ENCODE assay signal across 8 mouse cellular contexts in the genomic region with DNA sequence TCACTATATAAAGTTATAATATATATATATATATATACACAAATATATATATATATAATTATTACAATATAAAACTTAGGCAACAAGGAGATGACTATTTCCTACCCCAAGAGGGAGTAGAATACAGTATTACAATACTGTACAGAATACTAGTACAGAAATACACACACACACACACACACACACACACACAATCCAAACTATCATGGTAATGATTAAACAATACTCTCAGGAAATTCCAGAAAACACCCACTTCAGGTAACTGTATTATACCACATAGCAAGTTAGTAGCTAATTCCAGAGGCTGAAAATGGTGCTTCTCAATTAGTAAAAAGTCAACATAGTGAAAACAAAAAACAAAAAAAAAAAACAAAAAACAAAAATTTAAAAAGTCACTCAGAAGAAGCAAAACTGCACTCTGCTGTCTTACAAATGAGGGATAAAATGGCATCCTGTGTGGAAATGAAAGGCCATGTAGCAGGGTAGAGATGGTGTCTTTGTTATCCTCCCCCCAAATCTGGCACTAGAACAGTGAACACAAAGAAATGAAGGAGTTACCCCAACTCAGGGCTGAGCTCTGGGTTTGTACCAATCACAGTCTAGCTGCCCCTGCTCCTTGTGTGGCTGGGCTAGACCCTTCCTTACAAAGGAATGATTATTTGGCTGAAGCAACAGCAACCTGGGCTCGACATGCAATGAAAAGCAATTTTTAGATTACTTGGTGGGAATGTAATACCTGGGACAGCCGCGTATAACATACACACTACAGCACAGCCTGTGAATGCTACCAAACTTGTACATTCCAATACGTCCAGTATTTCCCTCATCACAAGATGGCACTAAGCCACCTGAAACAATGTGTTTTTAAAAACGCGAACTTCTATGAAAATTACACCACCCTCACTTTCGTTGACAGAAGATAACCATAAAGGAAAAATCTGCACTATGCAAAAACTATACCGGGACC. TPM values are rescaled to one million over a fixed set of nuclear protein-coding genes. Genes with fewer than 3 reads are reported as not detected.
A peak's percentile ranks its signal among the peaks of the same experiment; 100 is the strongest.
DNase-seq lines count a peak whose midpoint lies in the region; ATAC-seq lines count a peak whose summit lies in the region.

No protein-coding gene starts in this region.

- peak overlapping the region; percentile 77 for H3K4me2 ChIP-seq in lung, embryonic 16.5 days (ENCODE audit: low read depth, low read length)
- peak overlapping the region; percentile 76 for H3K4me2 ChIP-seq in heart, embryonic 15.5 days
- H3K4me2 ChIP-seq in limb, embryonic 11.5 days (ENCODE audit: low read depth, severe bottlenecking) = peak overlapping the region; percentile 75
- peak overlapping the region; percentile 94 for H3K4me2 ChIP-seq in neural tube, embryonic 12.5 days (replicated peaks)

- DNase-seq in lung, postnatal 4 days = no peak
- DNase-seq in brain, adult 2 months (ENCODE audit: low read depth, low spot score) = peak; percentile 38
- DNase-seq in limb, embryonic 11.5 days (ENCODE audit: low spot score) = peak; percentile 43
- DNase-seq in right cerebral cortex, postnatal 36 days (ENCODE audit: low spot score in 2 of 2) = no peak
- no peak for DNase-seq in gastrocnemius, postnatal 36 days

- no peaks in the 10 kb centered on the region for H3K36me3 ChIP-seq in lung, embryonic 16.5 days (ENCODE audit: control insufficient read depth, insufficient read depth, low read length)
- no peaks in the 10 kb centered on the region for H3K36me3 ChIP-seq in heart, embryonic 15.5 days
- no peaks in the 10 kb centered on the region for H3K36me3 ChIP-seq in limb, embryonic 11.5 days (ENCODE audit: control insufficient read depth, insufficient read depth, low read length)
- H3K36me3 ChIP-seq in neural tube, embryonic 12.5 days = no peaks in the 10 kb centered on the region

- no peak for ATAC-seq in lung, embryonic 16.5 days (ENCODE audit: low read depth)
- no peak for ATAC-seq in heart, embryonic 15.5 days (replicated peaks; ENCODE audit: insufficient number of reproducible peaks, insufficient read depth, low FRiP score, low read depth)
- 0 out of 2 replicates have a peak, but pooled peaks have one; percentile 29 for ATAC-seq in limb, embryonic 11.5 days (ENCODE audit: insufficient number of reproducible peaks, low FRiP score, low TSS enrichment, low read depth)
- ATAC-seq in neural tube, embryonic 12.5 days (ENCODE audit: low FRiP score, low read depth) = 0 out of 2 replicates have a peak, but pooled peaks have one; percentile 3

- intact Hi-C loops in gastrocnemius, postnatal 36 days (cut with DNase I) = no loop called here

- H3K9ac ChIP-seq in lung, embryonic 16.5 days (ENCODE audit: low read length) = peak overlapping the region; percentile 95
- peak overlapping the region; percentile 88 for H3K9ac ChIP-seq in heart, embryonic 15.5 days
- peak overlapping the region; percentile 89 for H3K9ac ChIP-seq in limb, embryonic 11.5 days (ENCODE audit: low read length)
- H3K9ac ChIP-seq in neural tube, embryonic 12.5 days = peak overlapping the region; percentile 81

- WGBS in lung, embryonic 16.5 days = 3% methylated on average over 8 of the region's 8 CpGs
- 9% methylated on average over 8 of the region's 8 CpGs for WGBS in heart, embryonic 15.5 days
- WGBS in limb, embryonic 11.5 days = 21% methylated on average over 8 of the region's 8 CpGs
- WGBS in neural tube, embryonic 12.5 days = 14% methylated on average over 8 of the region's 8 CpGs

- H3K27ac ChIP-seq in lung, embryonic 16.5 days (ENCODE audit: low read length) = no peak overlapping the region; the same call in 1 of the 2 replicates
- peak overlapping the region; percentile 49; the same call in 1 of the 2 replicates for H3K27ac ChIP-seq in heart, embryonic 15.5 days
- no peak overlapping the region for H3K27ac ChIP-seq in limb, embryonic 11.5 days (replicated peaks; ENCODE audit: low read depth, low read length)
- H3K27ac ChIP-seq in neural tube, embryonic 12.5 days = peak overlapping the region; percentile 15; the same call in 1 of the 2 replicates

- H3K27me3 ChIP-seq in lung, embryonic 16.5 days (ENCODE audit: control insufficient read depth, insufficient read depth, low read depth, low read length) = no peaks in the 10 kb centered on the region
- no peaks in the 10 kb centered on the region for H3K27me3 ChIP-seq in heart, embryonic 15.5 days
- no peaks in the 10 kb centered on the region for H3K27me3 ChIP-seq in limb, embryonic 11.5 days (ENCODE audit: control insufficient read depth, insufficient read depth, low read length)
- no peaks in the 10 kb centered on the region for H3K27me3 ChIP-seq in neural tube, embryonic 12.5 days (replicated peaks)

- H3K4me1 ChIP-seq in lung, embryonic 16.5 days (replicated peaks; ENCODE audit: control insufficient read depth, insufficient read depth, low read length) = peaks cover 11% of the 10 kb centered on the region
- peaks cover 7% of the 10 kb centered on the region for H3K4me1 ChIP-seq in heart, embryonic 15.5 days (replicated peaks)
- no peaks in the 10 kb centered on the region for H3K4me1 ChIP-seq in limb, embryonic 11.5 days (ENCODE audit: control insufficient read depth, insufficient read depth, low read length)
- peaks cover 7% of the 10 kb centered on the region for H3K4me1 ChIP-seq in neural tube, embryonic 12.5 days

- H3K9me3 ChIP-seq in lung, embryonic 16.5 days (ENCODE audit: control insufficient read depth, low read length) = no peaks in the 10 kb centered on the region
- H3K9me3 ChIP-seq in heart, embryonic 15.5 days (replicated peaks) = no peaks in the 10 kb centered on the region
- H3K9me3 ChIP-seq in limb, embryonic 11.5 days (ENCODE audit: control insufficient read depth, low read length) = no peaks in the 10 kb centered on the region
- no peaks in the 10 kb centered on the region for H3K9me3 ChIP-seq in neural tube, embryonic 12.5 days

- H3K4me3 ChIP-seq in lung, embryonic 16.5 days (ENCODE audit: low read length) = peak overlapping the region; percentile 100
- H3K4me3 ChIP-seq in heart, embryonic 15.5 days = peak overlapping the region; percentile 87
- peak overlapping the region; percentile 89 for H3K4me3 ChIP-seq in limb, embryonic 11.5 days (ENCODE audit: low read depth, low read length)
- peak overlapping the region; percentile 95 for H3K4me3 ChIP-seq in neural tube, embryonic 12.5 days

RNA-seq across cellular contexts. Expression of gene Chmp2b, which starts 1.2 kb away (rescaled TPM):
- 90.6 and 90.8 TPM in 2 replicates for polyA plus RNA-seq in lung, embryonic 16.5 days (2015; fragmentation: Nextera tagmentation; extraction: Ambion mirVana)
- polyA plus RNA-seq in heart, embryonic 15.5 days (2015; fragmentation: Nextera tagmentation; extraction: Ambion mirVana) = 62.3 and 63.0 TPM in 2 replicates
- 71.5 and 72.0 TPM in 2 replicates for polyA plus RNA-seq in limb, embryonic 11.5 days (2014; fragmentation: Nextera tagmentation; extraction: Ambion mirVana)
- 125 and 131 TPM in 2 replicates for polyA plus RNA-seq in neural tube, embryonic 12.5 days (2016; fragmentation: Nextera tagmentation; extraction: Ambion mirVana)
- total RNA-seq in gastrocnemius, postnatal 36 days (2021) = 10 to 100 TPM; 28.2 to 30.4 TPM

RNA-seq across cellular contexts. Expression of gene Pou1f1, which starts 41.0 kb away (rescaled TPM):
- not detected in 2 replicates for polyA plus RNA-seq in lung, embryonic 16.5 days (2015; fragmentation: Nextera tagmentation; extraction: Ambion mirVana)
- not detected in 2 replicates for polyA plus RNA-seq in heart, embryonic 15.5 days (2015; fragmentation: Nextera tagmentation; extraction: Ambion mirVana)
- not detected in 2 replicates for polyA plus RNA-seq in limb, embryonic 11.5 days (2014; fragmentation: Nextera tagmentation; extraction: Ambion mirVana)
- not detected in 2 replicates for polyA plus RNA-seq in neural tube, embryonic 12.5 days (2016; fragmentation: Nextera tagmentation; extraction: Ambion mirVana)
- total RNA-seq in gastrocnemius, postnatal 36 days (2021) = not detected

Comparison
In these comparisons a context has a peak if more than half of its experiments do, and no peak if none do; other contexts are left out.
1. ATAC-seq: peak in limb, embryonic 11.5 days (single experiment) and neural tube, embryonic 12.5 days (single experiment); none in lung, embryonic 16.5 days (single experiment) and heart, embryonic 15.5 days (single experiment).
2. H3K27ac ChIP-seq: peak in heart, embryonic 15.5 days (single experiment) and neural tube, embryonic 12.5 days (single experiment); none in lung, embryonic 16.5 days (single experiment) and limb, embryonic 11.5 days (single experiment).
3. DNase-seq: peak in brain, adult 2 months (single experiment) and limb, embryonic 11.5 days (single experiment); none in lung, postnatal 4 days (0 of 2), right cerebral cortex, postnatal 36 days (0 of 2) and gastrocnemius, postnatal 36 days (0 of 2).
4. Peak in every context shown above with its lines, with median percentiles within 50 percentile points of each other: H3K4me2 ChIP-seq, H3K4me3 ChIP-seq and H3K9ac ChIP-seq.